Mouse (Mus musculus): ENCODE measurements at regions not wholly inside any gene's neighbourhood (a gene's known extent, or its start where the extent isn't known, plus 50 kb on each side); places are given as distances from the start of the nearest gene placed in this dataset.

DNA sequence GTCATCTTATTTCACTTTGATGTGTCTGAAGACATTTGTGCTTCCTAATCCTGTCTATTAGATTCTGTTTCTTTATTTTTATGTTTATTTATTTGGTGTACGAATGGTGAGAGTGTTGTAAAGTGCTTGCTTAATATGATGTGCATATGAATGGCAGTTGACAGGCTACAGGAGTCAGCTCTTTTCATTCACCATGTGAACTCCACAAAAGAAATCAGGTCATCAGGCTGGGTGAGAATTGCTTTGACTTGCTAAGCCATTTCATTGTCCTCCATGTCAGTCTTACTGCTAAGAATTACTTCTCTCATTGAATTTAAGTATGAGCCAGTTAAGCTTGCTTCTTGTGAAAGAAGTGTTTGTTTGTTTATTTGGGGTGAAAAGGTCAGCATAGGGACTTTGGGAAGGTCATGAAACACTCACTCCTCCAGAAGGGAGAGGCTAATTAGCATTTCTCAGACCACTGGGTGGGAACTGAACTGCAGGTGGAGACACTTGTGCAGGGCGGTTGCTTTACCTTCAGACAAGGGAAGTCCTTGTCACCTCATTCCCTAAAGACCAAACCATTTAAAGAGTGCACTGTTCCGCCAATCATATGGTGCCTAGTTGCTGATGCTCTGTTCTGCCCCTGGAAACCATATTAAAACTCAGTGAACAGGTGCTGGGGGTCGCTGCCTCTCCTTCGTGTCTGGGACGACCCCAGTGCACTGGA, 1063.7 kb downstream of the Pcdh9 start:
- ATAC-seq (ENCODE audit: low FRiP score, low TSS enrichment) (no peak), DNase-seq (no peak)
- no peak overlapping the region for H3K27ac ChIP-seq (replicated peaks; ENCODE audit: low read depth, low read length)

DNA sequence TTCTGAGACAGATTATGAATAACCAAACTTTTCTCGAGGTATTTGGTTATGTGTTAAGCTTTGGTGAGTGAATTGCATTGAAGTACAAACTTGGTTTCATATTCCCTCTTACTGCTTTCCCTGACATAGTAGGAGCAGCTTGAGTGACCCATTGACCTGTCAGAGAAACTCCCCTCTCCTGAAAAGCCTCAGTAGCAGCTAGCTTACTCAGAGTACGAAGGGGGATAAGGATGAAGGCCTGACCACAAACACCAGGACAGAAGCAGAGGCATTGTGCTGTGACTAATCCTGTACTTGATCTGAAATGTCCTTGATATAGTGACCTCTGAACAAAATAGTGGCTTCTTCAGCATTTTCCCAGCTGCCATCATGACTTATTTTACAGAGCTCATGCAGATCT, 1070.4 kb downstream of the Pcdh9 start:
- Histone ChIP-seq H3K27me3 (ENCODE audit: control insufficient read depth, insufficient read depth, low read length) (no peaks in the 10 kb centered on the region), H3K4me1 (ENCODE audit: control insufficient read depth, insufficient read depth, low read length) (no peaks in the 10 kb centered on the region), H3K36me3 (ENCODE audit: control insufficient read depth, insufficient read depth, low read length) (no peaks in the 10 kb centered on the region), H3K4me3 (replicated peaks; ENCODE audit: low read depth, low read length) (no peak overlapping the region), H3K27ac (replicated peaks; ENCODE audit: low read depth, low read length) (no peak overlapping the region), H3K4me2 (ENCODE audit: low read length) (no peak overlapping the region), H3K9me3 (ENCODE audit: control insufficient read depth, low read length) (no peaks in the 10 kb centered on the region), H3K9ac (replicated peaks; ENCODE audit: low read length) (no peak overlapping the region)
- 43% methylated on average over 2 of the region's 2 CpGs for WGBS
- no peak for DNase-seq
- no peak for ATAC-seq (ENCODE audit: low FRiP score, low TSS enrichment)

More for the DNA sequence above, 1063.7 kb downstream of the Pcdh9 start:
- Histone ChIP-seq H3K9ac (replicated peaks; ENCODE audit: low read length) (no peak overlapping the region), H3K4me2 (ENCODE audit: low read length) (no peak overlapping the region), H3K9me3 (ENCODE audit: control insufficient read depth, low read length) (no peaks in the 10 kb centered on the region), H3K36me3 (ENCODE audit: control insufficient read depth, insufficient read depth, low read length) (no peaks in the 10 kb centered on the region), H3K27me3 (ENCODE audit: control insufficient read depth, insufficient read depth, low read length) (no peaks in the 10 kb centered on the region), H3K4me3 (replicated peaks; ENCODE audit: low read depth, low read length) (no peak overlapping the region), H3K4me1 (ENCODE audit: control insufficient read depth, insufficient read depth, low read length) (no peaks in the 10 kb centered on the region)
- WGBS: 36% methylated on average over 6 of the region's 6 CpGs

Data from midbrain, embryonic 14.5 days (tissue).